Mouse (Mus musculus) embryo, embryonic 10 days (tissue): ENCODE measurements around the gene Csrnp2.

Experiments
- DNase-seq: peaks from one replicate; pipeline ENCODE4 v3.0.0-alpha.2; 2015; ENCODE audit warnings: low spot score

The Csrnp2 gene

DNA sequence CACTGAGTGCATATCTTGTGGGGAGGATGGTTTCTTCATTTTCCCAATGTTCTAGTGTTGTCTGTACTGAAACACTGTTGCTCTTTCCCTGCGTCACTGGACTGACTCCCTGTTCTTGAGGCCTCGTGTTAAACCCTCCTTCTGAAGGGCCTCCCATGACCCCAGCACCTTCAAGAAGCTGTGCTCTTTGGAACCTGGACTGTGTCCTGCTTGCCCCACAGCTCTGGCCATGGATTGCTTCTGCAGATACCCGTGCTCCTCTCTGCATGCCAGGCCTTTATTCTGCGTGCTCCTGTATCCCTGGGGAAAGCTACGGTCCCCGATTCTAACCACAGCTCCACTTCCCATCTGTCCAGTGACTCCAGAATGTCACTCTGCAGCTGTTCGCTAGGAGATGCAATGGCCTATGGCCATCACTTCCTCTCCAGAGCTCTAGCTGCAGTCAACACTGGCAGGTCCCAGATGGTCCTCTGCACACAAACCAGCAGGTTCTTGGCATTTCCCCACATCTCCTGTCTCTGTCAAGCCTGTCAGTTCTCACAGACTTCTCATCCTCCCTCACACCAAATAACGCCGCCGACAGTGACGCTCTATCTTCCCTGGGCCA lies 65.2 kb downstream of the Csrnp2 start:
- no peak for DNase-seq
